Mouse (Mus musculus) olfactory bulb, adult 2 months (tissue): ENCODE measurements around the gene Slc25a47.

Experiments
- CTCF ChIP-seq: fragments of 200-500 bp; IDR thresholded peaks from 2 replicates; pipeline ENCODE4 v1.5.1; 2012; ENCODE audit warnings: low read depth, mild to moderate bottlenecking, low read length, moderate library complexity; ENCODE audit not compliant: insufficient read depth
- POLR2A ChIP-seq: fragments of 200-500 bp; IDR thresholded peaks from 2 replicates; pipeline ENCODE4 v1.6.1; 2012; ENCODE audit warnings: mild to moderate bottlenecking, low read depth, low read length, moderate library complexity; ENCODE audit not compliant: insufficient read depth

DNA sequence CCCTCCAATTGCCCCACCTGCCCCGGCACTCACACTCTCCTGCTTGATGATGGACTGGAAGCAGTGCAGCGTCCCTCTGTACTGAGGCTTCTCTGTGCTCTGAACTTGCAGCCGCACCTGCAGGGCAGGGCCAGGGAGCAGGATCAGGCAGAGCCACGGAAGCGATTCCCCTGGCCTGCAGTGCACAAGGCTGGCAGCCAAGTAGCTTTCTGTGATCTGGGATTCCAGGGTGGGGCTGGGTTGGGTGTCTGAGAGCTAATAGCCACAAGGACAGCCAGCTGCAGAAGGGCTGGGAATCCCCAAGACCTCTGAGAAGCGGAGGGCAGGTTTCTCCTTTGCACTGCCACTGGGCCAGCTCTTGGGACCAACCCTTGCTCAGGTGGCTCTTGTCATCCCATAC is 8.2 kb upstream of the Slc25a47 start:
- TF ChIP-seq CTCF (no peak), POLR2A (no peak)
